Mouse (Mus musculus) heart, postnatal 0 days (tissue): Measurements from ENCODE around the gene Fam174b.
A peak's percentile ranks its signal among the peaks of the same experiment; 100 is the strongest.

Source experiments
- CTCF ChIP-seq: IDR thresholded peaks from 2 replicates; pipeline ENCODE4 v1.5.1; 2016; ENCODE audit warnings: antibody characterized with exemption, control low read depth, low read depth
- EP300 ChIP-seq: IDR thresholded peaks from 2 replicates; pipeline ENCODE4 v1.6.1; 2016; ENCODE audit warnings: antibody characterized with exemption, low read depth

GRCm38 (mm10) chr7:73749339-73749738, 9.2 kb downstream of the Fam174b start:
- TF ChIP-seq CTCF: peak; percentile 50
- TF ChIP-seq EP300: no peak
